Mouse (Mus musculus): ENCODE measurements around the gene Katnal1.
A peak's percentile ranks its signal among the peaks of the same experiment; 100 is the strongest.

GRCm38 (mm10) chr5:148879218-148879617 lies 49.9 kb downstream of the Katnal1 start:
- TF ChIP-seq CTCF (IDR thresholded peaks at IDR 0.05) (peak; percentile 49), EP300 (IDR thresholded peaks at IDR 0.05) (no peak)
